Mouse (Mus musculus): Measurements from ENCODE around the gene Cdh3.
"Not testable (repeated sequence)": the region's sequence is repeated elsewhere in the genome, so short reads cannot be mapped to it uniquely, and the experiment has no call there.

Gene Cdh3

GRCm38 (mm10) chr8:106563691-106564182 is 53.0 kb downstream of the Cdh3 start:
- in situ Hi-C loops (cut with MboI, MseI), result loop anchor here (5.0 kb wide), 1 partner anchor 84 kb away; no protein-coding TSS in a partner anchor

DNA sequence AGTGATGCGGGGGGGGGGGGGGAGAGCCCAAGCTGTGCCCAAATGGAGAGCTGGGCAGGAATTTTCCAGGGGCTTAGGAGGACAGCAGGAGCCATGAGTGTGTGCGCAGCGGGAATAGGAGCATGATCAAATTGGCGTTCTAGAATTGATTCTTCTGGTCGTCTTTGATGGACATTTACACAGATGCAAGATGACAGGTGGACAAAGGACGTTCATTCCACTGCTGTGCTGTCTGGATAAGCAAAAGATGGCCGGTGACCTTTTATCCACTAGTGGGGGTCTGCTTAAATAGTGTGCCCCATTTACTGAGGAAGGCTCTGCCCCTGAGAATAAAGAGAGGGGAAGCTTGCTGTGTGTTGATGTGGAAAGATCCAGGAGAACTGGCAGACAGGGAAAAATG is 58.3 kb downstream of the Cdh3 start:
- in situ Hi-C loops (cut with MboI, MseI), result no loop called here

- in situ Hi-C loops (cut with MboI, MseI), result no loop called here
Observed at GRCm38 (mm10) chr8:106570386-106570785, 59.7 kb downstream of the Cdh3 start.

DNA sequence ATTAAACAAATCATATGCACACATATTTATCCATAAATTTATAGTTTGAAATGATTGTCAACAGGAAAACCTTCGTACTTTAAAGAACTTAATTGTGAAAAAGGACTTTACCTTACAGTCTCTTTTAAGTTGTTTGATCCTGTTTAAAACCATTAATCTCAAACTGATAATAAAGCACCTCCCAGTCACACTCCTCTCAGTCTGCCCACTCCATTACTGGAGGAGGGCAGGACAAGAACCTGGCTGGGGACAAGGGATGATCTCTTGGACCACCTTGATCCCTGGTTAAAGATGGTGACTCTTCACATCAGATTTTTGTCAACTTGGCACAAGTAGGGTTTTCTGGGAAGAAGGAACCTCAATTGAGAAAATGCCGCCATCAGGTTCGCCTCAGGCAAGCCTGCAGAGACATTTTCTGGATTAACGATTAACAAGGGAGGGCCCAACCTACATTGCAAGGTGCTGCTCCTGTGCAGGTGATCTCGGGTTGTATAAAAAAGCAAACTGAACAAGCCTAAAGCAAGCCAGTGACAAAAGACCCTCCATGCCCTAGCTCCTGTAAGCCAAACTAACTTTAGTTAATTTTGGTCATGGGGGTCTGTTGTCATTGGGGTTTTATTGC is 61.0 kb downstream of the Cdh3 start:
- in situ Hi-C loops (cut with MboI, MseI), result no loop called here

DNA sequence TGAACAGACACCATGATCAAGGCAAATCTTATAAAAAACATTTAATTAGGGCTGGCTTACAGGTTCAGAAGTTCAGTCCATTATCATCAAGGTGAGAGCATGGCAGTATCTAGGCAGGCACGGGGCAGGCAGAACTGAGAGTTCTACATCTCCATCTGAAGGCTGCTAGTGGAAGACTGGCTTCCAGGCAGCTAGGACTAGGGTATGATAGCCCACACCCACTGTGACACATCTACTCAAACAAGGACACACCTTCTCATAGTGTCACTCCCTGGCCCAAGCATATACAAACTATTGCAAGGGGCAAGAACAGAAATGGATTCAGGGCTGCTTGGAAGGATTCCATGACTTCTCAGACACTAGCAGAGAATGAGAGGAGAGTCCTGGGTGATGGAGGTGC is 61.5 kb downstream of the Cdh3 start:
- in situ Hi-C loops (cut with MboI, MseI), result not testable (repeated sequence)

- in situ Hi-C loops (cut with MboI, MseI), result not testable (repeated sequence)
Observed at GRCm38 (mm10) chr8:106573168-106573567, 62.5 kb downstream of the Cdh3 start, which contains the start of gene Gm10073. Gm10073 (minus strand) TSS chr8:106573461.

GRCm38 (mm10) chr8:106574283-106574682 is 63.6 kb downstream of the Cdh3 start:
- in situ Hi-C loops (cut with MboI, MseI), result no loop called here

DNA sequence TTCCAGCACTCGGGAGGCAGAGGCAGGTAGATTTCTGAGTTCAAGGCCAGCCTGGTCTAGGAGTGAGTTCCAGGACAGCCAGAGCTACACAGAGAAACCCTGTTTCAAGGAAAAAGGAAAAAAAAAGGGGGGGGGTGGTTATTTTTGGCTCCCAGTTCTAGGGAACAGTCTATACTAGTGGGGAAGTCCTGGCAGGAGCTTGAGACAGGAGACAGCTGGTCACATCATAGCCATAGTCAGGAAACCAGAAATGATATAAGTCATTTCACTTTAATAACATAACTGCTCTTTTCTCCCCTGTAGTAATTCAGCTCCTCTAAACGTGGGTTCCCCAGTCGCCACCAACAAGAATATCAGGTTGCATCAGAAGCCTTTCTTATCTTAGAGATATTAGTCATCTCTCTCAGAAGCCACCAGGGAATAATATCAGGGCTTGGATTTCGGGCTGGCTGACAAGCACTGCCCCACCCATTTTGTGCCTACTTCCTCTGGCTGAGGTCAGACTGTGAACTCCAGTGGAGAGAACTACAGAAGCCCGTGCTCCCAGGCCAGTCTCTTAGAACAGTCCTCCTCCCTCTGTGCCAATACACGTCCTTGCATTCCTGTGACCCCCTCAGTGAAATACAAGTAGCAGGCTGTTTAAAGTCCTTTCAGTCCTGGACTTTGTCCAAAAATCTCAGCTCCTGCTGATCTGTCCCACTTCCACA is 66.3 kb downstream of the Cdh3 start:
- in situ Hi-C loops (cut with MboI, MseI), result no loop called here

GRCm38 (mm10) chr8:106579510-106579909 is 68.8 kb downstream of the Cdh3 start:
- in situ Hi-C loops (cut with MboI, MseI), result no loop called here

DNA sequence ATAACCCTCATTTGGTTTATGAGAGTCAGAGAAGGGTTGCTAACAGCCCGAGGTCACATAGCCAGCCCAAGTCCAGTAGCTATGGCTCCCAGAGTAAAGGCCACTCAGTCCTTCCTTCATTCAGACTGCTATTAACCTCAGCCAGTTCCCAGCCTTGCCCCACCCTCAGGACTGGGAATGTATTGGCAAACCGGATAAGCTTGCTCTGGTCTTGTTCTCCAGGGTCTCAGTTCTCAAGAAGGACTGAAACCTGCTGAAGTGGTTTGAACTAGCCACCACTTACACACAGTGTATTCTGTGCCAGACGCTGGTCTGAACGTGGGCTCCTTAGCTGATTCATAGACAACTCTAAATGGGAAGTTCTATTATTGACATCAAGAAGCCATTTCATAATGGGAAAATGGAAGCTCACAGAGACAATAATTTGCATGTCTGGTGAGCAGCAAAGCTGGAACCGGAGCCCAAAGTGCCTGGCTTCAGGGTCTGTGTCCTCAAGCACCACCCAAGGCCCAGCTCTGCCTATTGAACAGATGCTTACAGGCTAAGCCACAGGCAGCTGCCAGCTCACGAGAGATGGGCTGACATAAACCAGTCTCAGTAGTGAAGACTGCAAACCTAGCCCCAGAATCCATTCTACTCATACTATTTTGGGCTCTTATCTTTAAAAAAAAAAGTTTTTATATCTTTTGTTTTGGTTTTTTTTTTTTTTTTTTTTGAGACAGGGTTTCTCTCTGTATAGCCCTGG is 70.8 kb downstream of the Cdh3 start:
- in situ Hi-C loops (cut with MboI, MseI), result no loop called here

GRCm38 (mm10) chr8:106584942-106585670 is 74.4 kb downstream of the Cdh3 start:
- in situ Hi-C loops (cut with MboI, MseI), result no loop called here

DNA sequence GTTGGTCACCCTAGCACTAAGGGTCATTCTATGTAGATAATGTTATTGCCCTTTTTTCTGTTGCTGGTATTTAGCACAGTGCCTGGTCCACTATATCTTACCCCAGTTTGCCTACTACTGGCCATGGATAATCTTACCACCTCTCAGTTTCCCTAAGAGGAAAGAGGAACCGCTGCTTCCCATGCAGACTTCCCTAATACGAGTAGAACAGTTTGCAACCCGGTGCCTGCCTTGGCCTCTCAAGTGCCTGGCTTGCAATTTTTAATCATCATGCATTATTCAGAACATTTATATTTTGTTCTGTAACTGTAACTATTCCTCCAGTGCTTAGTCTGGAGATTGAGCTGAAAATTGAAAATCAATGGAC is 75.0 kb downstream of the Cdh3 start:
- in situ Hi-C loops (cut with MboI, MseI), result no loop called here

DNA sequence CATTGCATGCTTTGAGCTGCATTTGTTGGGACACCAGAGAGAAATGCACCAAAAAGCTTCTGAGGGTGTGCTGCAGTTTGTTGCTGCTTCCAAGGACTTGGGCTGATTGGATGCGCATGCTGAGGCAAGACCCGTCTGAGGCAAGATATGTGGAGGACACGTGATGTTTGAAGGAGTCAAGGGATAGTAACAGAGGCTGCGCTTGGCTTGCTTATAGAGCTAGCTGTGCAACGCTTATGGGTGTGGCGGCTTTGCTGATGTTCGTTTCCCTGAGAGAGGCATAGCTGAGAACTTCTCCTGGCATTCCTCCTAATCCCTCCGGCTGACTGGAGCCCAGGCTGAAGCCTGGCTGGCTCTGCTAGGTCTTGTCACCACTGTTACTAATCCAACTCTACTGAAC is 76.2 kb downstream of the Cdh3 start:
- in situ Hi-C loops (cut with MboI, MseI), result no loop called here

- in situ Hi-C loops (cut with MboI, MseI), result no loop called here
Observed at GRCm38 (mm10) chr8:106588443-106589431, 78.0 kb downstream of the Cdh3 start.

DNA sequence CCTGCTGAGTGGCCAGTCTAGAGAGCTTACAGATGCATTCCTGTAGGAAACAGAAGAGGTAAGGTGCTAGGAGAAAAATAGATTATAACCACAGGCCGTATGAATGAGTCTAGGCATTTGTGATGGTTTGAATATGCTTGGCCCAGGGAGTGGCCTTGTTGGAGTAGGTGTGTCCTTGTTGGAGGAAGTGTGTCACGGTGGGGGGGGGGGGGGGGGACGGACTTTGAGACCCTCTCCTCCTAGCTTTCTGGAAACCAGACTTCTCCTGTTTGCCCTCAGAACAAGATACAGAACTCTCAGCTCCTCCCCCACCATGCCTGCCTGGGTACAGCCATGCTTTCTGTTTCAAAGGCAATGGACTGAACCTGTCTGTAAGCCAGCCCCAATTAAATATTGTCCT is 81.8 kb downstream of the Cdh3 start:
- in situ Hi-C loops (cut with MboI, MseI), result no loop called here

DNA sequence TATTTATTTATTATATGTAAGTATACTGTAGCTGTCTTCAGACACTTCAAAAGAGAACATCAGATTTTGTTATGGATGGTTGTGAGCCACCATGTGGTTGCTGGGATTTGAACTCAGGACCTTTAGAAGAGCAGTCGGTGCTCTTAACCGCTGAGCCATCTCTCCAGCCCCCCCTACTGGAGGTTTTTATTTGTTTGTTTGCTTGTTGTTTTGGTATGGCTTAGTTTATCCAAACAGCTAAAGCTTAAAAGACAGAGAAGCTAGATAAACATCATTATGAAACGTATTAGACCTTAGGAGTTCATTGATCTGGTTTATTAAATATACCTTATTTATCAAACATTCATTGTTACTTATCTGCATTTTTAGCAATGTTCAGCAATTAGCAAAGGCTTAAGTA is 84.9 kb downstream of the Cdh3 start:
- in situ Hi-C loops (cut with MboI, MseI), result not testable (repeated sequence)

GRCm38 (mm10) chr8:106597067-106597466 is 86.4 kb downstream of the Cdh3 start:
- in situ Hi-C loops (cut with MboI, MseI), result no loop called here

GRCm38 (mm10) chr8:106599265-106599979 is 88.7 kb downstream of the Cdh3 start:
- in situ Hi-C loops (cut with MboI, MseI), result no loop called here

DNA sequence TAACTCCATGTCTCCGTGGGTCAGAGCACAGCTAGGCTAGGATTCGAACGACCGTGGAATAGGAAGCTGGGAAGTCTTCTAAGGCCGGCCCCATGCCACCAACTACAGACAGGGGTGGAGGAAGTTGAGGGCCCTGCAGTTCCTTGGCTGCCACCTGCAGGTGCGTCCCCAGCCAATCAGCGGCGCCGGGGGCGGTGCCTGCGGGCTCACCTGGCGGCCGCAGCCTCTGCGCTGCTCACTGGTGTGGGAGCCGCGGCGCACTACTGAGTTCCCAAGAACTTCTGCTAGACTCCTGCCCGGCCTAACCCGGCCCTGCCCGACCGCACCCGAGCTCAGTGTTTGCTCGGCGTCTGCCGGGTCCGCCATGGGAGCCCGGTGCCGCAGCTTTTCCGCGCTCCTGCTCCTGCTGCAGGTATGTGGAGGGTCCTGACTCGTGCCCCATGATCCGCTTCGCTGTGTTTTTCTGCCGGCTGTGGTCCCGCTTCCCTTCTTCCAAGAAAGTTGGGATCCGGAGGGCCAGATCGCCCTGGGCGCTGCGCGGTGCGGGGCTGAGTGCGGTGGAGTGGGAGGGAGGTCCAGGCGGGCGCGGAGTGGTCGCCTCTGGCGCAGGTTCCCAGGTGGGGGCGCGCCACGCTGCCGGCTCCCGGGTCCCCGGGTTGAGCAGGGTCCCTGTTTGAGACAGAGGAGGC is 92.6 kb downstream of the Cdh3 start, which contains the start of gene Cdh1:
Gene Cdh1 (plus strand): TSS at position 221 of the 689 bp plus-strand sequence.
- in situ Hi-C loops (cut with MboI, MseI), result no loop called here
